Mouse (Mus musculus): ENCODE measurements around the gene Atp8a2. TPM values are rescaled to one million over a fixed set of nuclear protein-coding genes. Genes with fewer than 3 reads are reported as not detected.

The Atp8a2 gene
- polyA plus RNA-seq (2012; rRNA removed) = 0.24 and 0.36 TPM in 2 replicates

GRCm38 (mm10) chr14:60196884-60197283 is at the start of gene Atp8a2:
Gene Atp8a2, minus strand, starts transcription at chr14:60197179.
- no peaks in the 10 kb centered on the region for H3K27me3 ChIP-seq (replicated peaks; ENCODE audit: control insufficient read depth, insufficient read depth, low read length)
- no peak for DNase-seq
- H3K27ac ChIP-seq (ENCODE audit: insufficient read depth, low read depth, low read length) = no peak within 1 kb of the TSS
- TF ChIP-seq POLR2A (IDR thresholded peaks at IDR 0.05; ENCODE audit: low read depth, low read length) (no peak), CTCF (conservative IDR thresholded peaks at IDR 0.05; ENCODE audit: insufficient read depth, insufficient read length, low read depth, low read length) (no peak)
- H3K4me3 ChIP-seq (ENCODE audit: insufficient read depth, low read depth, low read length) = no peak within 1 kb of the TSS
- no peaks in the 10 kb centered on the region for H3K4me1 ChIP-seq (ENCODE audit: control insufficient read depth, insufficient read depth, low read length)
- H3K36me3 ChIP-seq (ENCODE audit: control insufficient read depth, insufficient read depth, low read length) = no peaks in the 10 kb centered on the region
- 72% methylated on average over 7 of the region's 7 CpGs for WGBS

GRCm38 (mm10) chr14:60238551-60238950 is 41.6 kb upstream of the Atp8a2 start:
- Histone ChIP-seq H3K4me1 (ENCODE audit: control insufficient read depth, insufficient read depth, low read length) (no peaks in the 10 kb centered on the region), H3K27ac (ENCODE audit: insufficient read depth, low read depth, low read length) (no peak overlapping the region), H3K4me3 (ENCODE audit: insufficient read depth, low read depth, low read length) (no peak overlapping the region), H3K27me3 (replicated peaks; ENCODE audit: control insufficient read depth, insufficient read depth, low read length) (no peaks in the 10 kb centered on the region), H3K36me3 (ENCODE audit: control insufficient read depth, insufficient read depth, low read length) (peaks cover 5% of the 10 kb centered on the region; the same call in 1 of the 2 replicates)
- WGBS = 75% methylated on average over 3 of the region's 3 CpGs
- TF ChIP-seq POLR2A (IDR thresholded peaks at IDR 0.05; ENCODE audit: low read depth, low read length) (no peak), CTCF (conservative IDR thresholded peaks at IDR 0.05; ENCODE audit: insufficient read depth, insufficient read length, low read depth, low read length) (no peak)
- peak; percentile 13 for DNase-seq

GRCm38 (mm10) chr14:60219886-60220285 is 22.9 kb upstream of the Atp8a2 start:
- TF ChIP-seq POLR2A (IDR thresholded peaks at IDR 0.05; ENCODE audit: low read depth, low read length) = no peak
- TF ChIP-seq CTCF (conservative IDR thresholded peaks at IDR 0.05; ENCODE audit: insufficient read depth, insufficient read length, low read depth, low read length) = no peak
- no peaks in the 10 kb centered on the region for H3K4me1 ChIP-seq (ENCODE audit: control insufficient read depth, insufficient read depth, low read length)
- 93% methylated on average over 10 of the region's 10 CpGs for WGBS
- peaks cover 4% of the 10 kb centered on the region; the same call in 1 of the 2 replicates for H3K36me3 ChIP-seq (ENCODE audit: control insufficient read depth, insufficient read depth, low read length)
- no peak overlapping the region for H3K4me3 ChIP-seq (ENCODE audit: insufficient read depth, low read depth, low read length)
- H3K27ac ChIP-seq (ENCODE audit: insufficient read depth, low read depth, low read length) = no peak overlapping the region
- no peak for DNase-seq
- no peaks in the 10 kb centered on the region for H3K27me3 ChIP-seq (replicated peaks; ENCODE audit: control insufficient read depth, insufficient read depth, low read length)

GRCm38 (mm10) chr14:60217616-60218015 is 20.6 kb upstream of the Atp8a2 start:
- Histone ChIP-seq H3K27ac (ENCODE audit: insufficient read depth, low read depth, low read length) (no peak overlapping the region), H3K4me1 (ENCODE audit: control insufficient read depth, insufficient read depth, low read length) (no peaks in the 10 kb centered on the region), H3K36me3 (ENCODE audit: control insufficient read depth, insufficient read depth, low read length) (peaks cover 4% of the 10 kb centered on the region; the same call in 1 of the 2 replicates), H3K27me3 (replicated peaks; ENCODE audit: control insufficient read depth, insufficient read depth, low read length) (no peaks in the 10 kb centered on the region), H3K4me3 (ENCODE audit: insufficient read depth, low read depth, low read length) (no peak overlapping the region)
- TF ChIP-seq CTCF (conservative IDR thresholded peaks at IDR 0.05; ENCODE audit: insufficient read depth, insufficient read length, low read depth, low read length) (no peak), POLR2A (IDR thresholded peaks at IDR 0.05; ENCODE audit: low read depth, low read length) (no peak)
- DNase-seq = no peak
- WGBS = 98% methylated on average over 4 of the region's 4 CpGs

- H3K27me3 ChIP-seq (replicated peaks; ENCODE audit: control insufficient read depth, insufficient read depth, low read length) = no peaks in the 10 kb centered on the region
- no peak overlapping the region for H3K27ac ChIP-seq (ENCODE audit: insufficient read depth, low read depth, low read length)
- H3K36me3 ChIP-seq (ENCODE audit: control insufficient read depth, insufficient read depth, low read length) = peaks cover 3% of the 10 kb centered on the region; the same call in 1 of the 2 replicates
- DNase-seq = no peak
- H3K4me3 ChIP-seq (ENCODE audit: insufficient read depth, low read depth, low read length) = no peak overlapping the region
- 95% methylated on average over 1 of the region's 1 CpGs for whole genome bisulfite sequencing
- TF ChIP-seq POLR2A (IDR thresholded peaks at IDR 0.05; ENCODE audit: low read depth, low read length) (no peak), CTCF (conservative IDR thresholded peaks at IDR 0.05; ENCODE audit: insufficient read depth, insufficient read length, low read depth, low read length) (no peak)
- no peaks in the 10 kb centered on the region for H3K4me1 ChIP-seq (ENCODE audit: control insufficient read depth, insufficient read depth, low read length)
Observed at GRCm38 (mm10) chr14:60216125-60216524, 19.1 kb upstream of the Atp8a2 start.

GRCm38 (mm10) chr14:60215000-60215399 is 18.0 kb upstream of the Atp8a2 start:
- H3K27ac ChIP-seq (ENCODE audit: insufficient read depth, low read depth, low read length) = no peak overlapping the region
- WGBS = 80% methylated on average over 3 of the region's 3 CpGs
- no peaks in the 10 kb centered on the region for H3K27me3 ChIP-seq (replicated peaks; ENCODE audit: control insufficient read depth, insufficient read depth, low read length)
- TF ChIP-seq CTCF (conservative IDR thresholded peaks at IDR 0.05; ENCODE audit: insufficient read depth, insufficient read length, low read depth, low read length) = no peak
- no peak for TF ChIP-seq POLR2A (IDR thresholded peaks at IDR 0.05; ENCODE audit: low read depth, low read length)
- no peak for DNase-seq
- no peaks in the 10 kb centered on the region for H3K4me1 ChIP-seq (ENCODE audit: control insufficient read depth, insufficient read depth, low read length)
- no peak overlapping the region for H3K4me3 ChIP-seq (ENCODE audit: insufficient read depth, low read depth, low read length)
- H3K36me3 ChIP-seq (ENCODE audit: control insufficient read depth, insufficient read depth, low read length) = peaks cover 3% of the 10 kb centered on the region; the same call in 1 of the 2 replicates

- H3K27ac ChIP-seq (ENCODE audit: insufficient read depth, low read depth, low read length) = no peak overlapping the region
- whole genome bisulfite sequencing = 33% methylated on average over 1 of the region's 1 CpGs
- DNase-seq = no peak
- no peak overlapping the region for H3K4me3 ChIP-seq (ENCODE audit: insufficient read depth, low read depth, low read length)
- no peaks in the 10 kb centered on the region for H3K4me1 ChIP-seq (ENCODE audit: control insufficient read depth, insufficient read depth, low read length)
- no peaks in the 10 kb centered on the region for H3K27me3 ChIP-seq (replicated peaks; ENCODE audit: control insufficient read depth, insufficient read depth, low read length)
- no peak for TF ChIP-seq CTCF (conservative IDR thresholded peaks at IDR 0.05; ENCODE audit: insufficient read depth, insufficient read length, low read depth, low read length)
- TF ChIP-seq POLR2A (IDR thresholded peaks at IDR 0.05; ENCODE audit: low read depth, low read length) = no peak
- H3K36me3 ChIP-seq (ENCODE audit: control insufficient read depth, insufficient read depth, low read length) = no peaks in the 10 kb centered on the region
Observed at GRCm38 (mm10) chr14:60214040-60214439, 17.1 kb upstream of the Atp8a2 start.

All from kidney, adult 2 months (tissue).